Mouse (Mus musculus) frontal cortex, postnatal 36 days (tissue): ENCODE results near the gene Obp2a.
"Not testable (repeated sequence)": the region's sequence is repeated elsewhere in the genome, so short reads cannot be mapped to it uniquely, and the experiment has no call there.

Experiments
- DNase-seq, 2 experiments: peaks; one replicate each; pipeline ENCODE4 v3.0.0; 2022; ENCODE audit warnings: low spot score in 2 of 2

Gene Obp2a

DNA sequence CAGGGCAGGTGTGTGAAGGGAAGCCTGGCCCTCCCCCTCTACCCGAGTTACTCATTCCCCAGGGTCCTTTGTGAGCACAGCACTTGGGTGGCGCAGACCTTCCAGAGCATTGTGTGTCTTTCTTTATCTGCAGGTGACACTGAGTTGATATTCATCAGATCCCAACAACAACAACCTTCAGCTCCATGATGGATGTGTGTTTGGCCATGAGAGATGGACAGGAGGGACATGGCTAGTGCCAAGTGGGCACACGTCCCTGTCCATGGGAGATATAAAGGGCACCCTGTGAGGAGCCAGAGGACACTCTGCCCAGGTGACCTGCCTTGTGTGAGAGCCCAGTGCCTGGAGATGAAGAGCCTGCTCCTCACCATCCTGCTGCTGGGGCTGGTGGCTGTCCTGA, at the start of gene Obp2a:
Gene Obp2a (plus strand): TSS at position 301 of the 400 bp plus-strand sequence.
- DNase-seq = not testable (repeated sequence)

DNA sequence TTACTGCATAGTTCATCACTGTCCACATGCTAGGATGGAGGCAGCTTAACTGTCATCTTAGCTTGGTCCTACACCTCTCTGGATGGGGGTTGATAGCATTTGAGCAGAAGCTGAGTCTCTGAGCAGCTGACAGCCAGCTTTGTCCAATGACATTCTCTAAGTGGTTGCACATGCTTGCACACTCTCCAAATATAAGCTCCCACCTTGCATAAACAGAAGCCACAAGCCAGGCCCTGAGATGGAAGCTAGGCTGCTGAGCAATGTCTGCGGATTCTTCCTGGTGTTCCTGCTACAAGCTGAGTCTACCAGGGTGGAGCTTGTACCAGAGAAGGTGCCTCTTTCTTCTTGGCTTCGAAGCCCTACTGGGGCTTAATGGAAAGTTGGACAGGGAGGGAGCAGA, 46.9 kb upstream of the Obp2a start, which contains the start of gene Lcn8:
Gene Lcn8 (plus strand): TSS at position 219 of the 400 bp plus-strand sequence.
- DNase-seq = no peak

GRCm38 (mm10) chr2:25654502-25654901, 45.3 kb upstream of the Obp2a start:
- DNase-seq = no peak

GRCm38 (mm10) chr2:25656691-25657090, 43.2 kb upstream of the Obp2a start:
- DNase-seq = peak; percentile 4 to 35

- no peak for DNase-seq
These were observed 42.6 kb upstream of the Obp2a start for GRCm38 (mm10) chr2:25657246-25657645.

DNA sequence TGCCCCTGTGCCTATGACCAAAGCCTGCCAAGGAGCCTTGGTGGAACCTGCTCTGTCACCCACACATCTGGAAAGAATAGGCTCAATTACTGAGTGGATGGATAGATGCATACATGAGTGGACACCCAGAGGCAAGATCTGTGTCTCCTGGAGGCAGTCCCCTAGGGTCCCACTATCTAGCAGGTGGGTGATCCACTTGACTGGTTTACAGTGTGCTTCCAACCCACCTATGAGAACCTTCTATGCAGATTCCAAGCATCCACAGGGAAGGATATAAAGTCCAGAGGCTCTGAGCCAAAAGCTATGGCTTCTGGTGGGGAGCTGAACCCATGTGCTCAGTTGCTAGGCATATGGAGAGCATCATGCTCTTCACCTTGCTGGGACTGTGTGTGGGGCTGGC, 42.2 kb upstream of the Obp2a start, which contains the start of gene Lcn5:
Gene Lcn5 (plus strand): TSS at position 301 of the 400 bp plus-strand sequence.
- no peak for DNase-seq

DNA sequence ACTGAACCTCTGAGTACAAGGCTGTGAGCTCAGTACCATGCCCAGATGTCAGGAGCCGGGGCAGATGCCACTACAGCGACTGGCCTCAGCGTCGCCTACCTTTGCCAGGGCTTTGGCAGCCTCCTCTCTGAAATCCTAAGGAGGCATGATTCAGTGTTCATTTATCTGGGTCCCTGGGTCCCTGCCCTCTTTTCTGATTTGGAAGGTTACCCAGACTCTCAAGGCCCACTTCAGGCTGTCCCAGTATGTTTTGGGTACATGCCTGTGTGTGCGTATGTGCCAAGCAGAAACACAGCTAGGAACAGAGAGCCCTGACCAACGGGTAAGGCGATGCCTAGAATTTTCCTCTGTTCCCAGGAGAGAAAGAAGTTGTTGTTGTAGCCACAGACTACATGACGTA, 39.6 kb upstream of the Obp2a start:
- no peak for DNase-seq

GRCm38 (mm10) chr2:25661245-25661970, 38.4 kb upstream of the Obp2a start:
- no peak for DNase-seq

DNA sequence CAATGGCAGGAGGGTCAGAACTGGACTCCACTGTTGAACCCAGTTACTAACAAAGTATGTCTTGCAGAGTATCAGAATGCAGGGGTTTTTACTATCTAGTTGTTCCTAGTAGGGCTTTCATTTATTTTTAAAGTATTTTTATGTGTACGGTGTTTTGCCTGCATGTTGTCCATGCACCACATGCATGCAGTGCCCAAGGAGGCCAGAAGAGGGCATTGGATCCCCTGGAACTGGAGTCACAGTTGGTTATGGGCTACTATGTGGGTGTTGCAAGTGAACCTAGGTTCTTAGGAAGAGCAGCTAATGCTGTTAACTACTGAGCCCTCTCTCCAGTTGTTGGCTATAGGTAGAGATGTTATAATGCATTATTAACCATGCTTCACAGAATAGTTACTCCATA, 36.3 kb upstream of the Obp2a start:
- DNase-seq = peak; percentile 19 to 35

DNA sequence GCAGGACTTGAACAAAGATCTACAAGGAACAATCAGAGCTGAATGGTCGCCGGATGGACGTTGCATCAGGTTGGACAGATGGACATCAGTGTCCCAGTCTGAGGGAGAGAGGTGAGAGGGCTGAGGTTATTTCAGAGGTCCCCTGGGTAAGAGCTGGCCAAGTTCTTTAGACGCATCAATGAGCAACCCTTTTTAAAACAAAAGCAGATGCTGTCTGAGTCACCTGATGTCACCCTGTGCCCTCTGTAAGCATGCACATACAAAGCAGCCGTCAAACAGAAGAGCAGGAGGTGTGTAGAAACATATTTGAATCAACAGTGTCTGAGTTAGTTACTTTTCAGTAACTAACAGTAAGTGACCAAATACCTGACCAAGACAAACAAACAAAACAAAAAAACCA, 35.7 kb upstream of the Obp2a start:
- DNase-seq = no peak

- DNase-seq = no peak
These were observed 33.3 kb upstream of the Obp2a start for GRCm38 (mm10) chr2:25666516-25666915.

GRCm38 (mm10) chr2:25676486-25676885, 23.4 kb upstream of the Obp2a start, which contains the start of gene Lcn6:
Gene Lcn6 (plus strand): TSS chr2:25676786.
- no peak for DNase-seq

DNA sequence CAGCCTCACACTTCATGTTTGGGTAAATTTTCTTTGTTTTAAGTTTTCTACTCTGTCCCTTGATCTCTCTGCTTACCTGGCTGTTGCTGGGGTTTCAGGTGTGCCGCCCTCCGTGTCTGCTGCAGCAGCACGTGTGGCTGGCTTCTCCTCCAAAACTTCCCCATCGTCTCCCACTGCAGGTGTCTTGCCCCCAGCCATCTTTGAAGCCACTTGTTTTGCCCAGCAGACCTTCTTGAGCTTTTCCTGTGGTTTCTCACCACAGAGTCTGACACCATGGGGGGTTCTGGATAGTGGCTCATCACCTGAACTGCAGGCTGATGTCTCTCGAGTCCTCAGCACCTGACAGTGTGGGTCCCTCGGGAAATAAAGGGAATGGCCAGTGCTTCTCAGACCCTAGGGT, 20.3 kb upstream of the Obp2a start:
- DNase-seq = no peak

DNA sequence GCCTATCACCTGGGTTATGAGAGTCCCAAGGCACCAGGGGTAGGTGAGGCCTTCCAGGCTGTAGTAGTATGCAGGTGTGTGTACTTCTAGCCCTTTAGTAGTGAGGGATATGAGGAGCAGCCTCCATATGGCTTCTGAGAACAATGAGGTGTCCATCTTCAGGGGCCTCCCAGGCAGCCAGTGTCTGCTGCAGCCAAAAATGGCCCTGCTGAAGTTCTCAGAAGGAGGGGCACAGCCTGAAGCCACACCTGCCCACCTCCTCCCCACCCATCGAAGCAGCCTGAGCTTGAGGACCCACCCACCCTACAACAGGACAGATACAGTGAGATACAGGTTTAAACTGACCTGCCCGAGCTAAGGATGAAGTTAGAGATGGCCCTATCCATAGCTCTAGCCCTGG, 17.4 kb upstream of the Obp2a start, which contains the start of gene Lcn10:
Gene Lcn10 (plus strand): TSS at position 301 of the 400 bp plus-strand sequence.
- DNase-seq = no peak

DNA sequence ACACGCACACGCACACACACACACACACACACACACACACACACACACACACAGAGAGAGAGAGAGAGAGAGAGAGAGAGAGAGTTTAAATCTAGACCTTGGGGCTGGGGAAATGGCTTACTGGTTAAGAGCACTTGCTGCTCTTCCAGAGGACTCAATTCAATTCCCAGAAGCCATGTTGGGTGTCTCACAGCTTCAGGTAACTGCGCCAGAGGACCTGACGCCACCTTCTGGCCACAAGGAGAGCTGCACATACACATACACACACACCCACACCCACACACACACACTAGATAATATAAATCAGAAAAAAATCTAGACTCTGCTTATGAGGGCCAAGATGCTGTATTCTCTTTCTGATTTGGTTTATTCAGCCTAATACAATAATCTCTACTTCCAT, 12.9 kb upstream of the Obp2a start:
- DNase-seq = no peak

- peak; percentile 38 to 45 for DNase-seq
These were observed 5.2 kb upstream of the Obp2a start for GRCm38 (mm10) chr2:25694605-25695004.

DNA sequence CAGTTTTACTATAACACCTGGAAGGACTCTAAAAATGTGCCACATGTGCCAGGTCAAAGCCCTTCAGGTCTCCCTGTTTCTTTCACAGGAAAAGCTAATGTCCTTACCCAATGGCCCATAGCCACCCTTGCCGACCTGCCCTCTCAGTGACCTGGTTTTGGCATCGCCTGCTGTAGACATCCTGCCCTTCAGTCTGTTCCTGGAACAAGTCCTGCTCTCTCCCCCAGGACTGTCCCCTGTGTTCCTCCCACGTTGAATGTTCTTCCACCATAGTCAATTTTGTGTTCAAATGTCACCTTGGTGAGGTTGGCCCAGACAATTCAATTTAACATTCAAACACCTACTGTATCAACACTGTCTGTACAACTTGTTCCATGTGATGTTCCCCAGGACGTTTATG, 2.9 kb upstream of the Obp2a start:
- no peak for DNase-seq

- no peak for DNase-seq
These were observed 1.1 kb upstream of the Obp2a start for GRCm38 (mm10) chr2:25698696-25699095.

GRCm38 (mm10) chr2:25701001-25701400, 1.2 kb downstream of the Obp2a start:
- DNase-seq = no peak

DNA sequence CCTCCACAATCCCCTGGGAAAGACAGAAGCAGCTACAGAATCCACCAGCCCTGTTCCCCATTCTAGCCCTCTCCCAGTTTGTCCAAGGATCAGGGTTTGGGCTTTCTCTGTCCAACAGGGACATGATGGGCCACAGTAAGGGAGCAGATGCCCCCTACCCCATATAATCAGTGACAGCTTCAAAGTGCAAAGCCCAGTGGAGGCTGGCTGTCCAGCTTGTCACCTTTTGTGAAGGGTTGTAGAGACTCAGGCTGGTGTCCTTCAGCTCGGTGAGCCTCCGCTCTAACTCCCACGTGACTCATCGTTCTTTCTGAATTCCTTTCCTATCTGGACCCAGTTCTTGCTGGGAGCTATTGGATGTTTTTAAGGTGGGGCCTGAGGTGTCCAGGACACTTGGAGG, 3.9 kb downstream of the Obp2a start:
- DNase-seq = no peak

- peak; percentile 87 to 91 for DNase-seq
These were observed 7.0 kb downstream of the Obp2a start, which contains the start of gene Bmyc for GRCm38 (mm10) chr2:25706643-25707481. Gene Bmyc (plus strand): TSS chr2:25706739.

- DNase-seq = peak; percentile 21 to 52
These were observed 8.3 kb downstream of the Obp2a start for GRCm38 (mm10) chr2:25708121-25708520.

- DNase-seq = not testable (repeated sequence)
These were observed 9.2 kb downstream of the Obp2a start for GRCm38 (mm10) chr2:25709056-25709455.
